Mouse (Mus musculus) bone marrow macrophage, adult 2 months (primary cell): ENCODE results near the gene Tmem125.
"Not testable (repeated sequence)": the region's sequence is repeated elsewhere in the genome, so short reads cannot be mapped to it uniquely, and the experiment has no call there.

Source experiments
- CTCF ChIP-seq: IDR thresholded peaks from 2 replicates; pipeline ENCODE4 v1.5.1; 2012; ENCODE audit warnings: low read depth, mild to moderate bottlenecking, low read length, moderate library complexity
- POLR2A ChIP-seq: IDR thresholded peaks from 2 replicates; pipeline ENCODE4 v1.6.1; 2012; ENCODE audit warnings: mild to moderate bottlenecking, low read depth, low read length, borderline replicate concordance

GRCm38 (mm10) chr4:118548130-118548480, 4.3 kb upstream of the Tmem125 start:
- not testable (repeated sequence) for TF ChIP-seq POLR2A, CTCF
